Mouse (Mus musculus) limb, embryonic 14.5 days (tissue): ENCODE measurements around the gene Slc35d3. TPM values are rescaled to one million over a fixed set of nuclear protein-coding genes. Genes with fewer than 3 reads are reported as not detected.

Experiments used
- ATAC-seq: fragments of 200-750 bp; cut with Nextera tagmentation; 2 replicates; pipeline ENCODE4 v1.8.0; 2017; ENCODE audit warnings: low read depth, moderate number of reproducible peaks, moderate TSS enrichment; ENCODE audit not compliant: low FRiP score
- DNase-seq: peaks from one replicate; pipeline ENCODE4 v3.0.0-alpha.2; 2015; ENCODE audit warnings: low spot score
- H3K27ac ChIP-seq: fragments of 300-500 bp; sonication (generic); replicated peaks from 2 replicates; pipeline ENCODE4 v1.5.1; 2014; ENCODE audit warnings: low read depth, mild to moderate bottlenecking, low read length, moderate library complexity, mixed read lengths
- H3K27me3 ChIP-seq: fragments of 300-500 bp; sonication (generic); 2 replicates; pipeline ENCODE4 v1.6.1; 2014; ENCODE audit warnings: low read length, mixed read lengths; ENCODE audit not compliant: control insufficient read depth, insufficient read depth
- H3K36me3 ChIP-seq: fragments of 300-500 bp; sonication (generic); 2 replicates; pipeline ENCODE4 v1.6.1; 2014; ENCODE audit warnings: mild to moderate bottlenecking, low read length, moderate library complexity, mixed read lengths; ENCODE audit not compliant: control insufficient read depth, insufficient read depth
- H3K4me1 ChIP-seq: fragments of 300-500 bp; sonication (generic); 2 replicates; pipeline ENCODE4 v1.6.1; 2014; ENCODE audit warnings: antibody characterized with exemption, low read length, mixed read lengths; ENCODE audit not compliant: control insufficient read depth, insufficient read depth
- H3K4me2 ChIP-seq: fragments of 300-500 bp; sonication (generic); replicated peaks from 2 replicates; pipeline ENCODE4 v1.6.1; 2014; ENCODE audit warnings: low read depth, mild to moderate bottlenecking, low read length, moderate library complexity; ENCODE audit not compliant: severe bottlenecking
- H3K4me3 ChIP-seq: fragments of 300-500 bp; sonication (generic); replicated peaks from 2 replicates; pipeline ENCODE4 v1.5.1; 2014; ENCODE audit warnings: low read length
- H3K9ac ChIP-seq: fragments of 300-500 bp; sonication (generic); 2 replicates; pipeline ENCODE4 v1.6.1; 2014; ENCODE audit warnings: mild to moderate bottlenecking, low read depth, low read length, moderate library complexity; ENCODE audit not compliant: severe bottlenecking
- H3K9me3 ChIP-seq: fragments of 300-500 bp; sonication (generic); 2 replicates; pipeline ENCODE4 v1.6.1; 2016; ENCODE audit warnings: low read length; ENCODE audit not compliant: control insufficient read depth
- POLR2A ChIP-seq: fragments of 200-500 bp; IDR thresholded peaks from 2 replicates; pipeline ENCODE4 v1.8.0; 2012; ENCODE audit warnings: inconsistent platforms, mild to moderate bottlenecking, moderate library complexity, borderline replicate concordance; ENCODE audit not compliant: insufficient read depth, insufficient read length; ENCODE audit errors: extremely low read depth
- WGBS: fragments of 180-500 bp; shearing (Covaris S2); extraction: QIAGEN DNeasy Blood & Tissue Kit; methylation state at CpG from one replicate; pipeline ENCODE4 v1.1.7; 2014; 5-methylcytosine and 5-hydroxymethylcytosine counted together
- polyA plus RNA-seq, 2 experiments: library from polyadenylated mRNA; depleted of rRNA in 1 of 2; stranded (reverse) in 1 of 2; unstranded in 1 of 2; fragments of >200 nt; fragmentation: Nextera tagmentation in 1 of 2; extraction: Ambion mirVana in 1 of 2; gene quantifications; 2 replicates each; pipeline versions ENCODE4 v1.2.1 to v1.2.3; 2012 to 2014

Slc35d3 gene
- polyA plus RNA-seq, 2 experiments = 1.4 to 2.3 TPM

GRCm38 (mm10) chr10:19886249-19886648, 35.0 kb upstream of the Slc35d3 start:
- ATAC-seq = no peak

GRCm38 (mm10) chr10:19884409-19884808, 33.1 kb upstream of the Slc35d3 start:
- 80% methylated on average over 4 of the region's 4 CpGs for WGBS
- ATAC-seq = no peak
- H3K36me3 ChIP-seq = peaks cover 6% of the 10 kb centered on the region; the same call in 1 of the 2 replicates
- H3K27ac ChIP-seq = no peak overlapping the region
- no peaks in the 10 kb centered on the region for H3K4me1 ChIP-seq
- H3K4me2 ChIP-seq = no peak overlapping the region
- no peaks in the 10 kb centered on the region for H3K9me3 ChIP-seq
- no peaks in the 10 kb centered on the region for H3K27me3 ChIP-seq
- no peak for DNase-seq
- no peak for TF ChIP-seq POLR2A
- H3K9ac ChIP-seq = no peak overlapping the region
- no peak overlapping the region for H3K4me3 ChIP-seq

More at GRCm38 (mm10) chr10:19886249-19886648, 35.0 kb upstream of the Slc35d3 start:
- WGBS = 88% methylated on average over 3 of the region's 3 CpGs
- Histone ChIP-seq H3K4me1 (no peaks in the 10 kb centered on the region), H3K9ac (no peak overlapping the region), H3K36me3 (peaks cover 6% of the 10 kb centered on the region; the same call in 1 of the 2 replicates), H3K9me3 (no peaks in the 10 kb centered on the region), H3K27me3 (no peaks in the 10 kb centered on the region), H3K4me3 (no peak overlapping the region), H3K4me2 (no peak overlapping the region), H3K27ac (no peak overlapping the region)
- no peak for DNase-seq
- no peak for TF ChIP-seq POLR2A

GRCm38 (mm10) chr10:19880437-19880836, 29.2 kb upstream of the Slc35d3 start:
- WGBS = 75% methylated on average over 3 of the region's 3 CpGs
- no peaks in the 10 kb centered on the region for H3K9me3 ChIP-seq
- H3K4me3 ChIP-seq = no peak overlapping the region
- H3K27ac ChIP-seq = no peak overlapping the region
- no peak for DNase-seq
- ATAC-seq = no peak
- no peak overlapping the region for H3K9ac ChIP-seq
- no peaks in the 10 kb centered on the region for H3K4me1 ChIP-seq
- H3K4me2 ChIP-seq = no peak overlapping the region
- H3K27me3 ChIP-seq = no peaks in the 10 kb centered on the region
- H3K36me3 ChIP-seq = no peaks in the 10 kb centered on the region
- TF ChIP-seq POLR2A = no peak

- ATAC-seq (no peak), DNase-seq (no peak)
- Histone ChIP-seq H3K4me3 (no peak overlapping the region), H3K27me3 (no peaks in the 10 kb centered on the region), H3K36me3 (no peaks in the 10 kb centered on the region), H3K9me3 (no peaks in the 10 kb centered on the region), H3K4me1 (no peaks in the 10 kb centered on the region), H3K4me2 (no peak overlapping the region), H3K9ac (no peak overlapping the region), H3K27ac (no peak overlapping the region)
- WGBS = 83% methylated on average over 6 of the region's 6 CpGs
- no peak for TF ChIP-seq POLR2A
Measured at GRCm38 (mm10) chr10:19879161-19879560, 27.9 kb upstream of the Slc35d3 start.

- TF ChIP-seq POLR2A = no peak
- no peaks in the 10 kb centered on the region for H3K27me3 ChIP-seq
- no peak overlapping the region for H3K4me3 ChIP-seq
- ATAC-seq (no peak), DNase-seq (no peak)
- H3K4me1 ChIP-seq = no peaks in the 10 kb centered on the region
- H3K4me2 ChIP-seq = no peak overlapping the region
- H3K9me3 ChIP-seq = no peaks in the 10 kb centered on the region
- H3K9ac ChIP-seq = no peak overlapping the region
- no peak overlapping the region for H3K27ac ChIP-seq
- H3K36me3 ChIP-seq = no peaks in the 10 kb centered on the region
- 78% methylated on average over 9 of the region's 9 CpGs for WGBS
Measured at GRCm38 (mm10) chr10:19877679-19878078, 26.4 kb upstream of the Slc35d3 start.

- no peak for DNase-seq
- TF ChIP-seq POLR2A = no peak
- Histone ChIP-seq H3K9me3 (no peaks in the 10 kb centered on the region), H3K4me2 (no peak overlapping the region), H3K36me3 (no peaks in the 10 kb centered on the region), H3K27ac (no peak overlapping the region), H3K9ac (no peak overlapping the region), H3K4me3 (no peak overlapping the region), H3K27me3 (no peaks in the 10 kb centered on the region), H3K4me1 (no peaks in the 10 kb centered on the region)
- no peak for ATAC-seq
- 81% methylated on average over 8 of the region's 8 CpGs for WGBS
Measured at GRCm38 (mm10) chr10:19877257-19877656, 26.0 kb upstream of the Slc35d3 start.
